ENCODE assay signal across 8 mouse cellular contexts in the genomic region with DNA sequence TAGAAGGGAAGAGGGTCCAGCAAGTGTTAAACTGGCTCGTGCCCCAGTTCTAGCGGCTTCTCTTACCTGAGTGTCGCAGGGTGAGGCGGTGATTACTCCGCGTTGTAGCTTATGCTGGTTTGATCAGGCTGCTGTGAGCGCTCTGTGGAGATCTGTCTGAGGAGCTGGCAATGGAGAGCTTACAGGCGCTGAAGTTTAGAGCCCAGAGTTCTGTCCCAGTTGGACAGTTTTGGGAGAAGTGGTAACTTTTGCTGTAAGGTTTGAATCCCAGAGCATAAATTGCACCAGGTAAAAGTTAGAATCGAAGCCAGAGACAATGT. TPM values are rescaled to one million over a fixed set of nuclear protein-coding genes. Genes with fewer than 3 reads are reported as not detected.
DNase-seq lines count a peak whose midpoint lies in the region; ATAC-seq and TF ChIP-seq lines count a peak whose summit lies in the region.

No protein-coding gene starts in this region.

- 19% methylated on average over 9 of the region's 9 CpGs for WGBS in heart, embryonic 12.5 days
- WGBS in forebrain, embryonic 14.5 days = 20% methylated on average over 9 of the region's 9 CpGs
- WGBS in liver, embryonic 15.5 days (ENCODE audit: insufficient replicate concordance) = 11% methylated on average over 9 of the region's 9 CpGs

- peak overlapping the region; percentile 85 for H3K9ac ChIP-seq in heart, embryonic 12.5 days
- peak overlapping the region; percentile 87 for H3K9ac ChIP-seq in forebrain, embryonic 14.5 days (ENCODE audit: low read length)
- peak overlapping the region; percentile 76 for H3K9ac ChIP-seq in liver, embryonic 15.5 days

- no peak for ATAC-seq in heart, embryonic 12.5 days (ENCODE audit: insufficient number of reproducible peaks, low FRiP score)
- no peak for ATAC-seq in forebrain, embryonic 14.5 days
- no peak for ATAC-seq in liver, embryonic 15.5 days (ENCODE audit: insufficient read depth)

- no peaks in the 10 kb centered on the region for H3K36me3 ChIP-seq in heart, embryonic 12.5 days
- H3K36me3 ChIP-seq in E14TG2a.4 (ENCODE audit: insufficient read depth, low read length) = peaks cover 4% of the 10 kb centered on the region; the same call in 1 of the 2 replicates
- H3K36me3 ChIP-seq in forebrain, embryonic 14.5 days (ENCODE audit: control insufficient read depth, insufficient read depth, low read length) = no peaks in the 10 kb centered on the region
- no peaks in the 10 kb centered on the region for H3K36me3 ChIP-seq in liver, embryonic 15.5 days (replicated peaks)

- H3K4me2 ChIP-seq in heart, embryonic 12.5 days = peak overlapping the region; percentile 81
- H3K4me2 ChIP-seq in forebrain, embryonic 14.5 days (ENCODE audit: low read length) = peak overlapping the region; percentile 73
- H3K4me2 ChIP-seq in liver, embryonic 15.5 days = peak overlapping the region; percentile 95

- H3K4me1 ChIP-seq in heart, embryonic 12.5 days (replicated peaks) = peaks cover 36% of the 10 kb centered on the region
- H3K4me1 ChIP-seq in E14TG2a.4 (replicated peaks; ENCODE audit: low read depth, low read length) = peaks cover 25% of the 10 kb centered on the region
- H3K4me1 ChIP-seq in forebrain, embryonic 14.5 days (ENCODE audit: control insufficient read depth, insufficient read depth, low read length) = peaks cover 18% of the 10 kb centered on the region
- peaks cover 31% of the 10 kb centered on the region for H3K4me1 ChIP-seq in liver, embryonic 15.5 days (replicated peaks)

- no peak for DNase-seq in heart, adult 11 months
- no peak for DNase-seq in forebrain, embryonic 14.5 days (ENCODE audit: low spot score)
- no peak for DNase-seq in right cerebral cortex, postnatal 10 days (ENCODE audit: low spot score in 2 of 2)
- no peak for DNase-seq in left cerebral cortex, adult 9 months (ENCODE audit: low spot score in 2 of 2)
- DNase-seq in left cerebral cortex, adult 11 months (ENCODE audit: low spot score) = no peak

- peak overlapping the region; percentile 82 for H3K27ac ChIP-seq in heart, embryonic 12.5 days (ENCODE audit: poor library complexity, severe bottlenecking)
- H3K27ac ChIP-seq in forebrain, embryonic 14.5 days (ENCODE audit: low read depth, low read length) = peak overlapping the region; percentile 80
- peak overlapping the region; percentile 78 for H3K27ac ChIP-seq in liver, embryonic 15.5 days (replicated peaks)

- no peak for TF ChIP-seq CTCF in E14TG2a.4 (conservative IDR thresholded peaks at IDR 0.05; ENCODE audit: low read length)

- no peaks in the 10 kb centered on the region for H3K9me3 ChIP-seq in heart, embryonic 12.5 days (replicated peaks)
- no peaks in the 10 kb centered on the region for H3K9me3 ChIP-seq in E14TG2a.4 (ENCODE audit: low read length)
- H3K9me3 ChIP-seq in forebrain, embryonic 14.5 days (replicated peaks; ENCODE audit: control insufficient read depth, low read length) = no peaks in the 10 kb centered on the region
- no peaks in the 10 kb centered on the region for H3K9me3 ChIP-seq in liver, embryonic 15.5 days (replicated peaks)

- H3K4me3 ChIP-seq in heart, embryonic 12.5 days = peak overlapping the region; percentile 83
- H3K4me3 ChIP-seq in E14TG2a.4 (replicated peaks; ENCODE audit: low read length) = peak overlapping the region; percentile 89
- peak overlapping the region; percentile 74 for H3K4me3 ChIP-seq in forebrain, embryonic 14.5 days (ENCODE audit: low read depth, low read length)
- H3K4me3 ChIP-seq in liver, embryonic 15.5 days (replicated peaks) = peak overlapping the region; percentile 78

- no peaks in the 10 kb centered on the region for H3K27me3 ChIP-seq in heart, embryonic 12.5 days (replicated peaks)
- H3K27me3 ChIP-seq in E14TG2a.4 (ENCODE audit: insufficient read depth, low read length) = no peaks in the 10 kb centered on the region
- H3K27me3 ChIP-seq in forebrain, embryonic 14.5 days (replicated peaks; ENCODE audit: control insufficient read depth, insufficient read depth, low read length) = no peaks in the 10 kb centered on the region
- no peaks in the 10 kb centered on the region for H3K27me3 ChIP-seq in liver, embryonic 15.5 days

RNA-seq across cellular contexts. Expression of a gene that starts 5.9 kb away (rescaled TPM):
- polyA plus RNA-seq in heart, embryonic 12.5 days (2016; fragmentation: Nextera tagmentation; extraction: Ambion mirVana) = 13.4 and 13.9 TPM in 2 replicates
- polyA plus RNA-seq in forebrain, embryonic 14.5 days (2014; fragmentation: Nextera tagmentation; extraction: Ambion mirVana) = 13.3 and 14.6 TPM in 2 replicates
- 3.8 and 3.9 TPM in 2 replicates for polyA plus RNA-seq in liver, embryonic 15.5 days (2015; fragmentation: Nextera tagmentation; extraction: Ambion mirVana)

RNA-seq across cellular contexts. Expression of a gene that starts 20.9 kb away (rescaled TPM):
- 4.8 and 6.6 TPM in 2 replicates for polyA plus RNA-seq in heart, embryonic 12.5 days (2016; fragmentation: Nextera tagmentation; extraction: Ambion mirVana)
- 0.35 and 0.60 TPM in 2 replicates for polyA plus RNA-seq in forebrain, embryonic 14.5 days (2014; fragmentation: Nextera tagmentation; extraction: Ambion mirVana)
- 2.4 and 2.6 TPM in 2 replicates for polyA plus RNA-seq in liver, embryonic 15.5 days (2015; fragmentation: Nextera tagmentation; extraction: Ambion mirVana)

RNA-seq across cellular contexts. Expression of a gene that starts 27.7 kb away (rescaled TPM):
- 0.99 and 1.6 TPM in 2 replicates for polyA plus RNA-seq in heart, embryonic 12.5 days (2016; fragmentation: Nextera tagmentation; extraction: Ambion mirVana)
- polyA plus RNA-seq in forebrain, embryonic 14.5 days (2014; fragmentation: Nextera tagmentation; extraction: Ambion mirVana) = 1.5 and 2.0 TPM in 2 replicates
- polyA plus RNA-seq in liver, embryonic 15.5 days (2015; fragmentation: Nextera tagmentation; extraction: Ambion mirVana) = 7.5 and 10.2 TPM in 2 replicates

RNA-seq across cellular contexts. Expression of a gene that starts 33.7 kb away (rescaled TPM):
- 2.3 and 2.5 TPM in 2 replicates for polyA plus RNA-seq in heart, embryonic 12.5 days (2016; fragmentation: Nextera tagmentation; extraction: Ambion mirVana)
- 0.80 and 0.85 TPM in 2 replicates for polyA plus RNA-seq in forebrain, embryonic 14.5 days (2014; fragmentation: Nextera tagmentation; extraction: Ambion mirVana)
- polyA plus RNA-seq in liver, embryonic 15.5 days (2015; fragmentation: Nextera tagmentation; extraction: Ambion mirVana) = 0.63 and 0.75 TPM in 2 replicates

RNA-seq across cellular contexts. Expression of a gene that starts 43.7 kb away (rescaled TPM):
- 4.8 TPM in 2 replicates for polyA plus RNA-seq in heart, embryonic 12.5 days (2016; fragmentation: Nextera tagmentation; extraction: Ambion mirVana)
- 9.6 and 10.6 TPM in 2 replicates for polyA plus RNA-seq in forebrain, embryonic 14.5 days (2014; fragmentation: Nextera tagmentation; extraction: Ambion mirVana)
- 1.8 and 2.7 TPM in 2 replicates for polyA plus RNA-seq in liver, embryonic 15.5 days (2015; fragmentation: Nextera tagmentation; extraction: Ambion mirVana)
